Mouse (Mus musculus) limb, embryonic 11.5 days (tissue): Measurements from ENCODE around the gene Adcy2. TPM values are rescaled to one million over a fixed set of nuclear protein-coding genes. Genes with fewer than 3 reads are reported as not detected.

ENCODE experiments used
- ATAC-seq: fragments of 200-750 bp; cut with Nextera tagmentation; 2 replicates; pipeline ENCODE4 v1.8.0; 2017; ENCODE audit warnings: low read depth; ENCODE audit not compliant: insufficient number of reproducible peaks, low FRiP score, low TSS enrichment
- DNase-seq: peaks from one replicate; pipeline ENCODE4 v3.0.0-alpha.2; 2015; ENCODE audit warnings: low spot score
- H3K27ac ChIP-seq: fragments of 300-500 bp; sonication (generic); replicated peaks from 2 replicates; pipeline ENCODE4 v1.5.1; 2014; ENCODE audit warnings: low read depth, mild to moderate bottlenecking, low read length
- H3K27me3 ChIP-seq: fragments of 300-500 bp; sonication (generic); 2 replicates; pipeline ENCODE4 v1.6.1; 2014; ENCODE audit warnings: mild to moderate bottlenecking, low read length, mixed read lengths; ENCODE audit not compliant: control insufficient read depth, insufficient read depth
- H3K36me3 ChIP-seq: fragments of 300-500 bp; sonication (generic); 2 replicates; pipeline ENCODE4 v1.6.1; 2014; ENCODE audit warnings: mild to moderate bottlenecking, low read length, moderate library complexity, mixed read lengths; ENCODE audit not compliant: control insufficient read depth, insufficient read depth
- H3K4me1 ChIP-seq: fragments of 300-500 bp; sonication (generic); 2 replicates; pipeline ENCODE4 v1.6.1; 2014; ENCODE audit warnings: low read length, mixed read lengths; ENCODE audit not compliant: control insufficient read depth, insufficient read depth
- H3K4me2 ChIP-seq: fragments of 300-500 bp; sonication (generic); 2 replicates; pipeline ENCODE4 v1.6.1; 2014; ENCODE audit warnings: low read depth, mild to moderate bottlenecking, moderate library complexity; ENCODE audit not compliant: severe bottlenecking
- H3K4me3 ChIP-seq: fragments of 300-500 bp; sonication (generic); 2 replicates; pipeline ENCODE4 v1.5.1; 2014; ENCODE audit warnings: low read depth, low read length
- H3K9ac ChIP-seq: fragments of 300-500 bp; sonication (generic); 2 replicates; pipeline ENCODE4 v1.6.1; 2014; ENCODE audit warnings: mild to moderate bottlenecking, low read length
- H3K9me3 ChIP-seq: fragments of 300-500 bp; sonication (generic); 2 replicates; pipeline ENCODE4 v1.6.1; 2016; ENCODE audit warnings: low read length; ENCODE audit not compliant: control insufficient read depth
- WGBS: fragments of 180-500 bp; shearing (Covaris S2); extraction: QIAGEN DNeasy Blood & Tissue Kit; methylation state at CpG from one replicate; pipeline ENCODE4 v1.1.7; 2014; 5-methylcytosine and 5-hydroxymethylcytosine counted together
- polyA plus RNA-seq: library from polyadenylated mRNA; unstranded; fragments of >200 nt; fragmentation: Nextera tagmentation; extraction: Ambion mirVana; gene quantifications from 2 replicates; pipeline ENCODE4 v1.2.1, GENCODE M21; 2014

Gene Adcy2
- polyA plus RNA-seq, 1 experiment from 2014 or later = 3.1 TPM

- no peaks in the 10 kb centered on the region for H3K4me1 ChIP-seq
- H3K36me3 ChIP-seq = no peaks in the 10 kb centered on the region
- DNase-seq (no peak), ATAC-seq (no peak)
- 89% methylated on average over 9 of the region's 9 CpGs for WGBS
- no peaks in the 10 kb centered on the region for H3K9me3 ChIP-seq
- H3K27ac ChIP-seq = no peak overlapping the region
- no peaks in the 10 kb centered on the region for H3K27me3 ChIP-seq
- H3K4me2 ChIP-seq = no peak overlapping the region
- H3K9ac ChIP-seq = no peak overlapping the region
- H3K4me3 ChIP-seq = no peak overlapping the region
Measured at GRCm38 (mm10) chr13:68889929-68890593, 109.3 kb downstream of the Adcy2 start.

GRCm38 (mm10) chr13:68868776-68869175 is 130.6 kb downstream of the Adcy2 start:
- Histone ChIP-seq H3K36me3 (no peaks in the 10 kb centered on the region), H3K27me3 (no peaks in the 10 kb centered on the region), H3K9ac (no peak overlapping the region), H3K4me3 (no peak overlapping the region), H3K4me2 (no peak overlapping the region), H3K27ac (no peak overlapping the region), H3K4me1 (no peaks in the 10 kb centered on the region), H3K9me3 (no peaks in the 10 kb centered on the region)
- ATAC-seq (no peak), DNase-seq (no peak)
- WGBS = 93% methylated on average over 6 of the region's 6 CpGs

GRCm38 (mm10) chr13:68867940-68868655 is 131.2 kb downstream of the Adcy2 start:
- Histone ChIP-seq H3K9me3 (no peaks in the 10 kb centered on the region), H3K36me3 (no peaks in the 10 kb centered on the region), H3K4me2 (no peak overlapping the region), H3K4me3 (no peak overlapping the region), H3K27ac (no peak overlapping the region), H3K27me3 (no peaks in the 10 kb centered on the region), H3K4me1 (no peaks in the 10 kb centered on the region), H3K9ac (no peak overlapping the region)
- WGBS = 78% methylated on average over 1 of the region's 1 CpGs
- DNase-seq (no peak), ATAC-seq (no peak)

GRCm38 (mm10) chr13:68860036-68860435 is 139.3 kb downstream of the Adcy2 start:
- H3K4me1 ChIP-seq = no peaks in the 10 kb centered on the region
- no peaks in the 10 kb centered on the region for H3K9me3 ChIP-seq
- H3K9ac ChIP-seq = no peak overlapping the region
- no peaks in the 10 kb centered on the region for H3K36me3 ChIP-seq
- no peaks in the 10 kb centered on the region for H3K27me3 ChIP-seq
- H3K4me2 ChIP-seq = no peak overlapping the region
- ATAC-seq (no peak), DNase-seq (no peak)
- no peak overlapping the region for H3K27ac ChIP-seq
- WGBS = 87% methylated on average over 4 of the region's 4 CpGs
- no peak overlapping the region for H3K4me3 ChIP-seq

GRCm38 (mm10) chr13:68848265-68848664 is 151.1 kb downstream of the Adcy2 start:
- Histone ChIP-seq H3K36me3 (no peaks in the 10 kb centered on the region), H3K9ac (no peak overlapping the region), H3K27ac (no peak overlapping the region), H3K27me3 (no peaks in the 10 kb centered on the region), H3K4me3 (no peak overlapping the region), H3K4me2 (no peak overlapping the region), H3K9me3 (no peaks in the 10 kb centered on the region), H3K4me1 (no peaks in the 10 kb centered on the region)
- no peak for ATAC-seq
- no peak for DNase-seq
- WGBS = 79% methylated on average over 3 of the region's 3 CpGs

GRCm38 (mm10) chr13:68839517-68839916 is 159.8 kb downstream of the Adcy2 start:
- H3K9ac ChIP-seq = no peak overlapping the region
- no peak overlapping the region for H3K27ac ChIP-seq
- ATAC-seq (no peak), DNase-seq (peak; percentile 24)
- H3K9me3 ChIP-seq = no peaks in the 10 kb centered on the region
- WGBS = 3% methylated on average over 2 of the region's 2 CpGs
- no peaks in the 10 kb centered on the region for H3K27me3 ChIP-seq
- H3K4me2 ChIP-seq = no peak overlapping the region
- no peaks in the 10 kb centered on the region for H3K36me3 ChIP-seq
- H3K4me1 ChIP-seq = no peaks in the 10 kb centered on the region
- H3K4me3 ChIP-seq = no peak overlapping the region

GRCm38 (mm10) chr13:68836183-68836582 is 163.2 kb downstream of the Adcy2 start:
- no peak overlapping the region for H3K4me3 ChIP-seq
- H3K9me3 ChIP-seq = no peaks in the 10 kb centered on the region
- H3K27me3 ChIP-seq = no peaks in the 10 kb centered on the region
- no peaks in the 10 kb centered on the region for H3K4me1 ChIP-seq
- H3K4me2 ChIP-seq = no peak overlapping the region
- ATAC-seq (no peak), DNase-seq (no peak)
- no peak overlapping the region for H3K27ac ChIP-seq
- H3K9ac ChIP-seq = no peak overlapping the region
- H3K36me3 ChIP-seq = no peaks in the 10 kb centered on the region

- no peak overlapping the region for H3K4me2 ChIP-seq
- no peaks in the 10 kb centered on the region for H3K4me1 ChIP-seq
- no peaks in the 10 kb centered on the region for H3K36me3 ChIP-seq
- no peaks in the 10 kb centered on the region for H3K27me3 ChIP-seq
- no peak overlapping the region for H3K9ac ChIP-seq
- no peak for DNase-seq
- H3K27ac ChIP-seq = no peak overlapping the region
- no peak for ATAC-seq
- H3K4me3 ChIP-seq = no peak overlapping the region
- WGBS = 70% methylated on average over 8 of the region's 8 CpGs
- no peaks in the 10 kb centered on the region for H3K9me3 ChIP-seq
Measured at GRCm38 (mm10) chr13:68835424-68836045, 163.8 kb downstream of the Adcy2 start.
